Mouse (Mus musculus) retina, embryonic 14.5 days (tissue): Measurements from ENCODE around the gene Relt.
A peak's percentile ranks its signal among the peaks of the same experiment; 100 is the strongest.
"Not testable (repeated sequence)": the region's sequence is repeated elsewhere in the genome, so short reads cannot be mapped to it uniquely, and the experiment has no call there.

ENCODE experiments used
- DNase-seq: peaks from one replicate; pipeline ENCODE4 v3.0.0-alpha.2; 2015; ENCODE audit warnings: low spot score

Relt gene

DNA sequence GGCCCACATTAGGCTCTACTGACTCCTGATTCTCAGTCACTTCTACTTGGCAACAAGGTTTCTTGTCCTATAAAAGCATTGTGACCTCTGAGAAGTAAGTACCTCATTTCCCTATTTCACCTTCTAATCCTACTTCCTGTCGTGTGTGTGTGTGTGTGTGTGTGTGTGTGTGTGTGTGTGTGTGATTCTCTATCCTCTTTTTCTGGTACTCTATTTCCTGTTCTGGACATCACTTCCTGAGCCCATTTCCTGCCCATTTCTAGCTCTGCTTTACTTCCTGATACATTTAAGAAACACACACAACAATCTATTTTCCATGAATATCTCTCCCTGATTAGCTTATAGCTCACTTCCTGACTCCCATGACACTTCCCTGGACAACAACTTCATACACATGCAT lies 12.6 kb upstream of the Relt start:
- DNase-seq = no peak

DNA sequence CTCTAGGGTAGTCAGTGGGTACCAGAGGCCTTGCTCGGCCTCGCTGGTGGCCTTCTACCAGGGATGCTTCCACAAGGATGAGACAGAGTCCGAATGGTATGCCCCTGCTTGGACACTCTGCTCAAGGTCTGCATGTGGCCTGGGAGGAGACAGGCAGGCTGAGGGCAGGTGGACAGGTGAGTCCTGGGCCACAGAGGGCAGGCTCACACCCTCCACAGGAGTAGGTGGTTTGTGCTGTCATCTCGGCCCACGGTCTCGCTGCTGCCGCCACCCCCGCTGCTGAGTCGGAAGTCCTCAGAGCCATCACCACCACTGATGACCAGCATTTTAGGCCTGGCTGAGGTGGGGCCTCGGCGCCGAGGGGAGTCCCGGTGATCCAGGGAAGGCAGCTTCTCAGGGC lies 10.0 kb upstream of the Relt start:
- DNase-seq = no peak

DNA sequence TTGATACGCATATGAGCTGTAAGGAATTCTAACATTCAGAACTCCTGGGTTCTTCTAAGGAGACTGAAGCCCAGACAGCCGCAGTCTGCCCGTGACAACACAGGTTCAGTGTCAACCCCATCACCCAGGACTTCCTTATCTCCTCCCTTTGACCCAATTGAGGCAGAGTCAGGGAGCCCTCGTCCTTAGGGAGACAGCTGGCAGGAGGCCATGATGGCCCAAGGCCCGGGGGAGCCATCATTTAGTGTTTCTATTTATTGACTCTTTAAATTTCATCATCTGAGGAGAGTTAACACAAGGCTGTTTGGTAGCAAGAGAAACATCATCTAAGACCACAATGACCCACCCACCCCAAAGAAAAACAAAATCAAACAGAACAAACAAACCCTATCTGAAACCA lies 8.6 kb upstream of the Relt start:
- DNase-seq = no peak

DNA sequence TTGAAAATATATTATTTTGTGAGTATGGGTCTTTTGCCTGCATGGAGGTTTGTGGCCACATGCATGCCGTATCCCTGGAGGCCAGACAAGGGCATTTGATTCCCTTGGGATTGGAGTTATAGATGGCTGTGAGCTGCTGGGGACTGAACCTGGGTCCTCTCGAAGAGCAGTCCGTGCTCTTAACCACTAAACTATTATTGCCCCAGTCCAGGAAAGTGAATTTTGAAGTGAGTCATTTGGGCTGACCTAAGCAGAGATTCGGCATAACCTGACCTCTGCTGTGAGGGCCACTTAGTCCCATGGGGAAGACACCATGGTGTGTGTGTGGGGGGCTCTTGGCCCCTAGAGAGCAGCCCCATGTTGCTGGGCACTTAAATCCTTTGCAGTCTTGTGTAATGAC lies 8.1 kb upstream of the Relt start:
- DNase-seq = no peak

DNA sequence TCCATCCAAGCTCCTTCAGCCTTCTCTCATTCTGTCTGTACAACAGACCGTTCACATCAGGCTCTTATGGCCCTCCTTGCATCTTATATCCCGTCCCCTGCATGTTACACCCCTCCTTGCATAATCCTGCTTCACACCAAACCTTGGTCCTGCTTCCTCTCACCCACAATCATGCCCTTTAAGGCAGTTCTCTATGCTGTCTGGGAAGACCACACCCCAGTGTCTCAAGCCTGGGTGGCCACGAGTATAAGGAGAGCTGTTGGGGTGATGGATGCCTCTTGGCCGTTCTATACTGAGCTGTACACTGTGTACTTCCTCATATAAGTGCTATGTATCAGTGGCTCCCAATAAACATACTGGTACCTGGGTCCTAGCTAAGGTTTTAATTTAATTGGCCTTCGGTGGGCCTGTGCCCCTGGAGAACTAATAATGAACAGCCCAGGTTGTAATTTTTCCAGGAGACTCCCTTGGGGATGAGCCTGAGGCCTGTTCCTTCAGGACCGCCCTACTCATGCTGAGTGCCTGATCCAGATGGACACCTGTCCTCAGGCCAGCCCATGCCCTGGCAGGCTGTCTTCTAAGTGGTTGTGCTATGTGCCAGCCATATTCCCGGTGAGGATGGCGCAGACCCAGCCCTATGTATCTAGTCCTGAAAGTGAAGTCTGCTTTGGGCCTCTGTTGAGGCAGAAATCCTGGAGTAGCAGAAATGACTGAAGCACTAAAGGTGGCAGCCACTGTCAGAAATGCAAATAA lies 6.8 kb upstream of the Relt start:
- DNase-seq = no peak

DNA sequence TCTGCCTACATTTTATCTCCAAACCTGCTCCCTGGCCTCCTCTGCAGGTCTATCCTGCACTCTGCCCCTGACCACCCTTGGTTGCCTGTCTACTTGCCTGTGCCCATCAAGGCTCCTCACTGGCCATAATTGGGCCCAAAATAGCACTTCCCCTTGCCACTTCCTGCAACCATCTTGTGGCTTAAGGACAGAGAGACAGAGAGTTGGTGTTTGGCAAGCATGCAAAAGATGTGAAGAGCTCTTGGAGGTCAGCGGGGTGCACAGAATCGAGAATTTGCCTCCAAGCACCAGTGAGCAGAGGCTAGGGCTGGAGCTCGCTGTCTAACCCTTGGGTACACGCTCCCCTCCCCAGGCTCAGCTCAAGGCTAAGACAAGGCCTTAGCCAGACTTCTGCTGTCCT lies 5.3 kb upstream of the Relt start:
- DNase-seq = no peak

DNA sequence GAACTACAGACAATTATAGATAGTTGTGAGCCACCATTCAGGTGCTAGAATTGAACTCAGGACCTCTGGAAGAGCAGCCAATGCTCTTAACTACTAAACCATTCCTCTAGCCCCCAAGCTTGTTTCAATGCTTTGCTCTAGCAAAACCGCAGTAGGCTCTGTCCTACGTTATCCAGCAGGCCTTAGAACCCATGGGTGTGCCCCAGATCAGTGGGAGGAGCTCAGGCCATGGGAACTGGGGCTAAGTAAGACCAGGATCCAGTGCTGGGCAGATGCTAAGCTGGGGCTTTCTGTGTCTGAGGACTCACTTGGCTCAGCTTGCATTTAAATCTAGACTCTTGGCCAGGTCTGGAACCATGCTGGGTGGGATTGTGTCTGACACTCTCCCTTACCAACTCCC lies 4.3 kb upstream of the Relt start:
- DNase-seq = no peak

DNA sequence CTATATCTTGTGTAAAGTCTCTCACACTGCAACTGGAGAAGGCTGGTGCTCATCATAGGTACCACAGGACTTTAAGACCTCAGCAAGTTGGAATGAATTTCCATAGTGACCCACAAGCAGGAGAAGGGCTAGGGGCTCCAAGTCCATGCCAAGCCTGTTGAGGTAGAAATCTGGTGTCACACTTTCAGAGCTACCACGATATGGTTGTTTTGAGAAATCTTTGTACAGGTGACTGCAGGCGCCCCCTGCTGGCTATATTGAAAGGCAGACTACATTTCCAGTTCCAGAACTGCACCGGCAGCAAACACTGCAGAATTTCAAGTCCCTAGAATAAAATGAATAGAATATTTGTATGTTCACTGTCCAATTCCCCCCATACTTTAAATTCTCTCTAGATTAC lies 3.4 kb upstream of the Relt start:
- peak; percentile 86 for DNase-seq

DNA sequence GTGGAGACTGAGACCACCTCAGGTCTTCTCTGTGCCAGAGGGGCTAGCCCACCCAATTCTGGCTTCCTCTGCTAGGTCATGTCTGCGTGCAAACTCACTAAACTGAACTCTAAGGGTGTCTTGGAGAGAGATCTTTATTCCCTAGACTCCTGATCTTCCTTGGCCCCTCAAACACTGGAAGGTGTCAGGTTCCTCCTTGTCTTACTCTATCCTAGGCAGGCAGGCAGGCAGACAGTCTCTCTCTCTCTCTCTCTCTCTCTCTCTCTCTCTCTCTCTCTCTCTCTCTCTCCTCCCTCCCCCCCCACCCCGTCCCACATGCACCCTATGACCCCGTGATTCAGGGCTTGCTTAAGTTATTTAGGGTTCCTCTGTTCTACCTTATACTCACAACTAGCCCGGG lies 893 bp downstream of the Relt start:
- no peak for DNase-seq

DNA sequence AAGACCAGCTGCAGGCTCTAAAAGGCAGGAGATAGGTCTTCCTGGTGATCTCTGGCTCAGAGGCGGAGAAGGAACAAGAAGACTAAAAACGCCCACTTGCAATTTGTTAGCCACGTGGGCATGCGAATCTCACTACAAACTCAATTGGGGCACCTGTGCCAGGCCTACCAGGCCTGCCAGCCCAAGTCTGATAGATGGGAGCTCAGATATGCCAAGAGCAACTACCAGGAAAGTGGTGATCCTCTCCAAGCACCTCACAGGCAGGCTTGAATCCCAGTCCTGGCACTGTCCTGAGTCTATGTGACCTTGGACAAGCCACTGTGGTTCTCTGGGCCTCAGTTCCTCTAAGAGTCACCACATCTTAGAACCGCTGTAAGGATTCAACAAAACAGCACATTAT lies 2.0 kb downstream of the Relt start:
- no peak for DNase-seq

DNA sequence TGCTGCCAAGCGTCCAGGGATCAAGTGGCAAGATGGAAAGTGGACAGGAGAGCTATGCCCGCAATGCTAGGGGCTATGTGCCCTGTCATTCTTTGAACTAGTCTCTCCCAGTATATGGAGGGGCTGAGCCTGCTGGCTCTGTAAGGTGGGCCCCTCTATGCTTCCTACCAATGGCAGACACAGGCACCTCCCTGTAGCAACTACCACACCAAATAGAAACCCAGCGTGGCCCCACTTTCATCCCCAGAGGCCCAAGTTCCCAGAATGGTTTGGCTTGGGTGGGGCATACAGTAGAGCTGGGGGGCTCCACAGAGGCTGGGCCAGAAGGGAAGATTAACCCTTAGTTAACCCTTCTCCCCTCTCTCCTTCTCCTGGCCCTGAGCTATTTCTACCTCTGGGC lies 2.8 kb downstream of the Relt start:
- no peak for DNase-seq

DNA sequence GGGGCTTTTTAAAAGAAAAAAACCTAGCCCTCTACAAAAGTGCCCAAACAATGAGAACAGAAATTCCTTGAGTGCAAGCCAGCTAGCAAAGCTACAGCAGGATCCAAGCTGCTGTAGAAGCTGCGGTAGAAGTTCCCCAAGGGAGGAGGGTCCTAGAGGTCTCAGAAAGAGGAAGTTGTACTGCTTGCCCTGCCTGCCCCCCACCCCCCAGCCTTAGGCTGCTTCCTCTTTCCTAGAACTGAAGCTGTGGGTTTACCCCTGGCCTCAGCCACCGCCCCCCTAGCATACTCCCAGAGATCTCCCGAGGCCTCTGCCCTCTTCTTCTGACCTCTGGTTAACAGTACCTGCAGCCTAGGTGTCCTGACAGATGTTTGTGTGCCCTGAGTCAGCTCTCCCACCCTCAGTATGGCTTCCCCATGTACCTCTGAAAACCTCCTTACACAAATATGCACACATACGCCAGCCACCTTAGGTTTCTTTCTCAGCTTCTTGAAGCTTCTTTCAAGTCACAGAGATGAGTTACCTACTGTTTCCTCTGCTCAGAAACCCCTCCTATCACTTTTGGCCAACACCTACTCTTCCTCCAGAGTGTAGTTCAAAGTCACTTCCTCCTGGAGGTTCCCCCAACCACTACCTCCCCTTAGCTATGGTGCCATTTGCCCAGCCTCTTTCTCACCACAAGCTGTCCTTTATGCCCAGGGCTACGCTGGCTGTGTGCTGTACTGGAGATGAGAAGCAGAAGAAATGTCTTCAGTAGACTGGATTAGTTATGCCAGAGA lies 7.3 kb downstream of the Relt start:
- DNase-seq = no peak

DNA sequence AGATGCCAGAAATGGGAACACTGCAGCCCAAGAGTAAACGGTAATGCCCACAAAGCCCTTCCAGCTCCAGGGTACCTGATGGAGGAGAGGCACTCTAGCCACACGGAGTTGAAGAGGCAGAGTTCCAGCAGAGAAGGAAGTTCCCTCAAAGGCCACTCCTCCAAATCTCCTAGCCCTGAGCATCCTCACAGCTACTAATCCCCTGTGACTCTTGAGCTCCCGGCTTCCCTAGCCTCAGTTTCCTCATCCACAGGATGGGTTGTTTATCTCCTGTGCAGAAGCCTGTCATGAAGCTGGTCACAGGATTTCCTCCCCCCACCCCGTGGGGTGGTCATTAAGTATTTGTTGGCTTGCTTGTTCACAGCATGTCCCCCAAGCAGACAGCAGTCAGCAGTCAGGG lies 7.9 kb downstream of the Relt start:
- no peak for DNase-seq

DNA sequence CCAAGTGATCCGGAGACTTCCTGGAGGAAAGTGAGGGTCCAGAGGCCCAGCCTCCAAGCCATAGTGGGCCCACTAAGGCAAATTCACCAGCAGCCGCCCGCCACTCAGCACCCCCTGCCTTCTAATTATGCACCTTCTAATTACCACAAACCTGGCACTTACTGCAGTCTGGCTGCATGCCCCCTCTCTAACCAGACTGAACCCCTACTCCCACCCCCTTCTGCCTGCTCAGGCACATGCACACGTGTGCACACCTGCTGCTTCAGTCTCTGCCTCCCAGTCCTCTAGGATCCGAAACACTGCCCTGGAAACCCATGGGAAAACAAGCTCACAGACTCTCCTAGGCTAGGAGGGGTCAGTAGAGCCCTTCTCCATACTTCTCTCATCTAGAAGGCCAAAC lies 8.4 kb downstream of the Relt start:
- DNase-seq = no peak

DNA sequence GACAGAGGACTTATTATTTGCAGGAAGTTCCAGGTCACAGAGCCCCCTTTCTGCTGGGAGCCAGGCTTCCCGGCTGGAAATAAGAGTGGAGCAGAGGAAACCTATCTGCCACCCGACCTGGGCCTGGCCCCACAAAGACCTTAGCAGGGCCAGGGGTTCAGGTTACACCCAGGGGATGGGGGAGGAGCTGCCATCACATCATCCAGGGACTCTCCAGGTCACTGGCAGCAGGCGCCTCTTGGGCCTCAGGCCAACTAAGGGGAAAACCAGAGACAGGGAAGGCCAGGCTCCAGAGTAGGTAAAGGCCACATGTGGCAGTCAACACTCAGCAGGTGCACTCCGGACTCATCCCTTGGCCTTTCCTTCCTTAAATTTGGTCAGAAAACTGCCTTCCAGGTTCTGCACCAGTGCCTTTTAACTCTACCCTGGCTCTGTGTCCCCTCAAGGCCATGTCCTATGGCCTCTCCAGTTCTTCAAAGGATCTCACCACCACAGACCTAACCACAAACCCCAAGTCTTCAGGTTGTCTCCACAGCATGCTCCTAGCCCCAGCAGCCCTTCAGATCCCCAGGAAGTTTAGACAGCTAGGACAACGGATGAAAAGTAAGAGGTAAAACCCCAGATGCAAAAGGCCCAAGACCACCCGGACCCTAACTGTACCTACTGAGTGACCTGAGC lies 9.0 kb downstream of the Relt start:
- DNase-seq = no peak

DNA sequence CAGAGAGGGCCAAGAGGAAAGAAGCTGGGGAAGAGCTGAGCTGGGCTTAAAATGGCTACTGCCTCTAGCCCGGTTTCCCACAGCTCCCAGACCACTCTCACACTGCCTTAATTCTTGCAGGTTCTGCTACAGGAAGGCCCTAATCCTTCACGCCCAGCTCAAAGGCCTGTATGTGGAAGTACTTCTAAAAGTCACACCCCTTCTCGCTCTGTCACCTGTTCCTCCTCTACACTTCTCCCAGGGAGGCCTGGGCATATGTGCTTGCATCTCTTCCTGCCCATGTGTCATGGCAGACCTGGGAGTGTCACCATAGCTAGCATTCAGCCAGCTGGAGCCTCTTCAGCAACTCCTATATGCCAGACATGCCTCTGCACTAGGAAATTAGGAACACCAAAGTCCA lies 9.8 kb downstream of the Relt start:
- no peak for DNase-seq

DNA sequence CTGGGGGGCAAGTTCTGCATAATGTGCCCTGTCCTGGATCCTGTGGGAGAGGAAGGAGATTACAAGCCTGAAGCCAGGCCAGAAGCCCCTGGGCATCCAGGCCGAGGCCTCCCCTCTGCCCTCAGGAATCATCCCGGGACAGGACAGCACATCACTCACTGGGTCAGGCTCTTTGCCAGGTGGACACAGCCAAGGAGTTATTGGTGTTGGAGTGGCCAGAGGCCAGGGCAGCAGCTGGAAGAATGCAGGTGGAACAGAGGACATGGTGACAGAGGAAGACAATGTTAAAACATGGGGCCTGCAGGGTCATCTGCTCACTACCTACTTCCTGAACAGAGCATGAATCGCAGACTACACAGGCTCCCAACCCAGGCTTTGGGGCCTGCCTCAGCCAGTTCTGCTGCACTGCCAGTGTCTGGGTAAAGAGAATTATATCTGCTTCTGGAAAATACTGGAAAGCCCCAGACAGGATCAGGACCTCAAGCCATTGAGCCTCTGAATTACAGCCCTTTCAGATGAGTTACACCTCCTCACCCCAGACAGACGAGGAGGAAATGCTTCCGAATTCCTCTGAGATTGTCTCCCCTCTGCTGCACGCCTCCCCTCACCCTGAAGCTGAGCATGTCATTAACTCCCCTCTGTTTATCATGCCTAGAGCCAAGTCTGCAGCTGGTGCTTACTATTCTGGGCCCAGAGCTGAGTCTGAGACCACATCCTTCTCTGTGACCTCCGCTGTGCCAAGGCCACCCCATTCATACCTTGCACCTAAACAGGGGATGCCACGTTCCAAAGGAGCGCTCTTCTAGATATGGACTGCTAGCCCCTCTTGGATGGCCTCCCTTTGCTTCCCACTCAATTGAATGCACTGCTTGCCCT lies 11.5 kb downstream of the Relt start:
- no peak for DNase-seq

DNA sequence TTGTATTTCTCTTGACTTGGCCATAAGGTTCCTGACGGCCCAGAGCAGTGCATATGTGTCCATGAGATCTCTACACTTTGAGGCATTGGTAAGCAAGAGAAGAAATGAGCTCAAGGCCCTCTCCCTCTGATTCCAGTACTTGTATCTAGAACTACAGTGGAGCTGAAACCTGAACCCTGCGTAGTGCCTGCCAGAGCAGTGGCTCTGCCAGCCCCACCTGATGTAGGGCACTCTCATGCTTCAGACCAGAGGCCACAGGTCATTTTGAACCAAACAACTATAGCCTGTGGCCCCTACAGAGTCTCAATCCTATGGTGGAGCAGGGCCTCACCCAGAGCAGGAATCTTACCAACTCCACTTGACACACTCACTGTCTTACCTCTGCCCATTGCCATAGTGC lies 13.7 kb downstream of the Relt start:
- no peak for DNase-seq

DNA sequence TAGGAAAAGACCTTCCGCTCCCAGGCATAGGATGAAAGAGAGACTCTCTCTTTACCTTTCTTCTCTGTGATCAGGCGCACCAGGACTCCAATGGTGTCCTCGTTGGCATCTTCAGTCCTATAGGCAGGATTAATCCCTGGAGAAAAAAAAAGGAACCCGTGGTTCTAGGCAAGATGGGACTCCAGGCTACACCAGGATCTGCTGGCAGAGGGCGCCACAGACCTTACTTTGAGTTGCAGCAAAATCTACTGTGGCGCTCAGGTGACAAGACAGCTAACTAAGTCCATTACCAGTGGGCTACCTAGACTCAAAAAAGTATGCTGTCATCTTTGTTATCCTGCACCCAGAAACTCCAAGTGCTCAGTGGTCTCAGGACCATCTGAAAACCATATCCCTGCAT lies 14.5 kb downstream of the Relt start:
- DNase-seq = peak; percentile 81

DNA sequence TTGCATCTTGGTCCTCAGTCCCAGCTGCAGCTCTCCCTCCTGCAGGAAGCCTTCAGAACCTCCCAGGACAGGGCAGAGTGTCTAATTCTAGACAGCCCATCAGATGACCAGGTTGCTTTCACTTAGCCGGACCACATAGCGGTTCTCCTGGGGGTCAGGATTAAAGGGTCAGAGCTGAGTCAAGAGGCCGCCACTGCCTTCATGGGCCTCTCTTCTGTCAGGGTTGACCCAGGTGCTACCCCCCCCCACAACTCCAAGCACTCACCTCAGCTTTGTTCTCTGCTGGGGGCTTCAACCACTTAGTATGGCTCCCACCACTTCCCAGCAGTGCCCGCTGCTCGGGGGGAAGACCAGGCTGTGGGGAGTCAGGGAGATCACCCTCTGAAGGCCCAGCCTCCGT lies 16.1 kb downstream of the Relt start:
- no peak for DNase-seq

DNA sequence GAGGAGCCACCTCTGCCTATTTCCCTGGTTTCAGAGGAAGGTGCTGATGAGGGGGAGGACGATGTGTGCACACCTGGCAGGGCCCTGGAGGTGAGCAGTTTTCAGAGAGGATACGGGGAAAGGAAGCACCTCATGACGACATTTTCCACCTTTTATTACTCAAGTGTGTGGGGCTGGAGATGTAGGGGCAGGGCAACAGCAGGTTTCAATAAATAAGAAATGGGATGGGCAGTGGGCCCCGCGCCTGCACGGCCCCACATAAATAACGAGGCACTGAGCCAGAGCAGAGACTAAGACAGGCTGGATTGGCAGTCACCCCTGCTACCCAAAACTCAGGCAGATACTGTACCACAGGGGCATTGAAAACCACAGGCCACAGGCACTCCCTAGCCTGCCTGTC lies 17.2 kb downstream of the Relt start:
- DNase-seq = not testable (repeated sequence)

DNA sequence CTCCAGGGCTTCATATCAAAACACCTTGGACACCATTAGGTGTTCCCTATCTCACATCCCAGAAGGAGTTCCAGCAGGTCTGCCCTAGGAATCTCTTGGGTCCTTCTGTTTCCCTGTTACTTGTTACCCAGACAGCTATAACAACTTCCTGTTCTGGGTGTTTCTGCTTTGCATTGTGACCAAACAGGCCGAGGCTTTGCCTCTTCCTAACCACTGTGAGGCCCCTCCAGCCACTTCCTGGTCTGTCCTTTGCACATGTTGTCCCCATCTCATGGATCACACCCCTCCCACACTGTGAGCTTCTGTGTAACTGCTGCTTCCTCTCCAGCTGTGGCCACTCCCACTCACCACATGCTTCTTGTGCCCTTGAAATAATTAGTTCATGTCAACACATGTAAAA lies 17.8 kb downstream of the Relt start:
- DNase-seq = no peak
